Mouse (Mus musculus) yolk sac, embryonic 10.5 days (tissue): ENCODE measurements around the gene S1pr4.

Experiments
- DNase-seq: peaks from one replicate; pipeline ENCODE4 v3.0.0-alpha.2; 2017; ENCODE audit warnings: low spot score

The S1pr4 gene

GRCm38 (mm10) chr10:81519227-81519977 is 19.5 kb upstream of the S1pr4 start:
- no peak for DNase-seq

GRCm38 (mm10) chr10:81518546-81518945 is 18.6 kb upstream of the S1pr4 start:
- no peak for DNase-seq

GRCm38 (mm10) chr10:81517227-81517626 is 17.3 kb upstream of the S1pr4 start:
- no peak for DNase-seq

- DNase-seq: no peak
Measured at GRCm38 (mm10) chr10:81513798-81514197, 13.9 kb upstream of the S1pr4 start.

GRCm38 (mm10) chr10:81510246-81510810 is 10.4 kb upstream of the S1pr4 start:
- DNase-seq: no peak

- DNase-seq: no peak
Measured at GRCm38 (mm10) chr10:81507691-81508489, 8.0 kb upstream of the S1pr4 start.

GRCm38 (mm10) chr10:81507095-81507494 is 7.2 kb upstream of the S1pr4 start:
- DNase-seq: no peak

GRCm38 (mm10) chr10:81505016-81505664 is 5.2 kb upstream of the S1pr4 start:
- DNase-seq: no peak

- DNase-seq: peak; percentile 58
Measured at GRCm38 (mm10) chr10:81502658-81503057, 2.7 kb upstream of the S1pr4 start.

GRCm38 (mm10) chr10:81501863-81502262 is 1.9 kb upstream of the S1pr4 start:
- no peak for DNase-seq

- DNase-seq: no peak
Measured at GRCm38 (mm10) chr10:81499250-81499901, 556 bp downstream of the S1pr4 start.

- no peak for DNase-seq
Measured at GRCm38 (mm10) chr10:81498316-81499249, 1.3 kb downstream of the S1pr4 start.

- no peak for DNase-seq
Measured at GRCm38 (mm10) chr10:81497401-81498270, 2.3 kb downstream of the S1pr4 start.

GRCm38 (mm10) chr10:81496969-81497368 is 3.0 kb downstream of the S1pr4 start:
- no peak for DNase-seq

- DNase-seq: peak; percentile 98
Measured at GRCm38 (mm10) chr10:81496264-81496901, 3.5 kb downstream of the S1pr4 start, which contains the start of gene Ncln. Ncln (minus strand) TSS chr10:81496392.

- DNase-seq: no peak
Measured at GRCm38 (mm10) chr10:81495616-81496263, 4.2 kb downstream of the S1pr4 start.

- DNase-seq: no peak
Measured at GRCm38 (mm10) chr10:81495151-81495550, 4.8 kb downstream of the S1pr4 start.

- no peak for DNase-seq
Measured at GRCm38 (mm10) chr10:81494260-81495041, 5.5 kb downstream of the S1pr4 start.
